Mouse (Mus musculus): ENCODE results near the gene Olfr914.

GRCm38 (mm10) chr9:38632406-38632805, 27.5 kb downstream of the Olfr914 start:
- no peak for TF ChIP-seq CTCF (IDR thresholded peaks at IDR 0.05; ENCODE audit: low read depth, low read length)
- no peak for TF ChIP-seq POLR2A (IDR thresholded peaks at IDR 0.05; ENCODE audit: borderline replicate concordance, low read depth, low read length)

Data from bone marrow macrophage, adult 2 months (primary cell).